Mouse (Mus musculus): ENCODE results near the gene Srrt. TPM values are rescaled to one million over a fixed set of nuclear protein-coding genes. Genes with fewer than 3 reads are reported as not detected.

The Srrt gene
- total and polyA plus RNA-seq, 3 experiments, result 291 to 454 TPM; not detected in 1

DNA sequence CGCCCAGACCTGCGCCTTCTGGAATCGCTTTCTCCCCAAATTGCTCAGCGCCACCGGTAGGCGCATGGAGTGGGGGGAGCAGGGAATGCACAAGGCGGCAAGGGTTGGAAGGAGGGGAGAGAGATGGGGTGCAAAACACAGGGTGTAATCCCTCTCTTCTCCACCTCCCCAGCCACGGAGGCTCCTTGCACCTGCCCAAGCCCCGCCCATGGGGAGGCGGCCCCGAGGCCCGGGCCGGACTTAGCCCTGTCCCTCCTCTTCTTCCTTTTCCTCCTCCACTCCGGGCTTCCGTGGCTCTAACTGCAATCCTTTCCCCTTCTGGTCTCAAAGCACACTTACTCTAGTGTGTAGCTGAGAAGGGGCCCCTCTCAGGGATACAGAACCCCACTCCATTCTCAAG lies 14.2 kb downstream of the Srrt start (continued):
- TF ChIP-seq MEF2A (IDR thresholded peaks at IDR 0.05; ENCODE audit: extremely low read depth, insufficient replicate concordance, low read depth, low read length, poor library complexity, severe bottlenecking) (no peak), ZNF384 (IDR thresholded peaks at IDR 0.05; ENCODE audit: low read depth, low read length) (no peak), TAL1 (IDR thresholded peaks at IDR 0.05; ENCODE audit: low read length) (no peak), CHD2 (IDR thresholded peaks at IDR 0.05; ENCODE audit: low read length) (no peak)

GRCm38 (mm10) chr5:137291381-137291926 lies 16.0 kb downstream of the Srrt start:
- H3K9ac ChIP-seq (ENCODE audit: control insufficient read depth, low read depth, low read length, poor library complexity, severe bottlenecking), result no peak overlapping the region
- no peak overlapping the region for H3K4me3 ChIP-seq (ENCODE audit: control insufficient read depth in 1 of 2, insufficient read depth in 1 of 2, low read depth in 2 of 2, low read length in 2 of 2)
- H3K79me2 ChIP-seq (ENCODE audit: control insufficient read depth, insufficient read depth, low read length, poor library complexity), result peaks cover 11% of the 10 kb centered on the region; the same call in 1 of the 2 replicates
- peaks cover 4 to 27% of the 10 kb centered on the region in 2 experiments for H3K4me1 ChIP-seq (ENCODE audit: control insufficient read depth in 1 of 2, insufficient read depth in 2 of 2, low read length in 2 of 2)
- DNase-seq (ENCODE audit: low read depth, low spot score), result no peak
- H3K27ac ChIP-seq (ENCODE audit: control insufficient read depth, low read depth, low read length), result no peak overlapping the region
- no peaks in the 10 kb centered on the region for H3K27me3 ChIP-seq (ENCODE audit: control insufficient read depth in 1 of 2, insufficient read depth in 2 of 2, low read length in 2 of 2)
- no peaks in the 10 kb centered on the region for H3K9me3 ChIP-seq (replicated peaks; ENCODE audit: insufficient read depth, low read length)
- H3K36me3 ChIP-seq (ENCODE audit: control insufficient read depth in 1 of 2, insufficient read depth in 2 of 2, low read length in 2 of 2), result peaks cover 8 to 24% of the 10 kb centered on the region in 2 experiments; a peak in 3 of 4 replicates
- TF ChIP-seq MAFK (IDR thresholded peaks at IDR 0.05; ENCODE audit: borderline replicate concordance, low read depth, low read length) (no peak), HCFC1 (IDR thresholded peaks at IDR 0.05; ENCODE audit: low read depth, low read length) (no peak), EP300 (IDR thresholded peaks at IDR 0.05; ENCODE audit: low read depth in 1 of 2, low read length in 2 of 2) (no peak), ZMIZ1 (IDR thresholded peaks at IDR 0.05; ENCODE audit: low read depth, low read length) (no peak), MAZ (IDR thresholded peaks at IDR 0.05; ENCODE audit: low read depth, low read length) (no peak), ZC3H11A (IDR thresholded peaks at IDR 0.05; ENCODE audit: low read depth, low read length) (no peak), GATA1 (IDR thresholded peaks at IDR 0.05; ENCODE audit: low read depth, low read length) (no peak), TBP (IDR thresholded peaks at IDR 0.05; ENCODE audit: low read depth, low read length) (no peak), BHLHE40 (IDR thresholded peaks at IDR 0.05; ENCODE audit: borderline replicate concordance, low read depth, low read length) (no peak), UBTF (IDR thresholded peaks at IDR 0.05; ENCODE audit: borderline replicate concordance, insufficient read depth, low read depth, low read length) (no peak), CHD1 (IDR thresholded peaks at IDR 0.05; ENCODE audit: low read depth, low read length) (no peak)

- TF ChIP-seq ZC3H11A (IDR thresholded peaks at IDR 0.05; ENCODE audit: low read depth, low read length), result peak; percentile 40; the same call in 1 of the 2 replicates
- TF ChIP-seq RAD21 (IDR thresholded peaks at IDR 0.05; ENCODE audit: low read depth, low read length), result peak; percentile 47
- TF ChIP-seq TBP (IDR thresholded peaks at IDR 0.05; ENCODE audit: low read depth, low read length), result 0 out of 2 replicates have a peak, but pooled peaks have one; percentile 10
- 0 out of 2 replicates have a peak, but pooled peaks have one; percentile 30 for TF ChIP-seq NRF1 (IDR thresholded peaks at IDR 0.05; ENCODE audit: insufficient read depth, low read depth, low read length, poor library complexity, severe bottlenecking)
- TF ChIP-seq ZMIZ1 (IDR thresholded peaks at IDR 0.05; ENCODE audit: low read depth, low read length), result no peak
- TF ChIP-seq CTCF (IDR thresholded peaks at IDR 0.05 in 2 of 3, conservative IDR thresholded peaks at IDR 0.05 in 1 of 3; ENCODE audit: control insufficient read depth in 1 of 3, insufficient read depth in 1 of 3, low read depth in 2 of 3, low read length in 3 of 3, poor library complexity in 1 of 3, severe bottlenecking in 1 of 3), result peak; percentile 34 to 75 (median 66); a peak in 5 of 6 replicates
- TF ChIP-seq POLR2AphosphoS2 (IDR thresholded peaks at IDR 0.05; ENCODE audit: low read length), result no peak
- peak; percentile 16; the same call in 1 of the 2 replicates for TF ChIP-seq NELFE (IDR thresholded peaks at IDR 0.05; ENCODE audit: low read depth, low read length)
- TF ChIP-seq TCF12 (IDR thresholded peaks at IDR 0.05; ENCODE audit: low read depth, low read length), result no peak
- peak; percentile 64; the same call in 1 of the 2 replicates for TF ChIP-seq MAZ (IDR thresholded peaks at IDR 0.05; ENCODE audit: low read depth, low read length)
- peak in 1 of 2 experiments; percentile 37; a peak in 1 of 4 replicates for TF ChIP-seq POLR2A (IDR thresholded peaks at IDR 0.05; ENCODE audit: control insufficient read depth in 1 of 2, insufficient read depth in 1 of 2, low read depth in 1 of 2, low read length in 2 of 2, poor library complexity in 1 of 2)
- peak; percentile 66 for TF ChIP-seq SMC3 (IDR thresholded peaks at IDR 0.05; ENCODE audit: low read depth, low read length)
- TF ChIP-seq POLR2AphosphoS5 (IDR thresholded peaks at IDR 0.05; ENCODE audit: borderline replicate concordance, low read depth, low read length), result peak; percentile 67; the same call in 1 of the 2 replicates
- no peak for TF ChIP-seq USF2 (IDR thresholded peaks at IDR 0.05; ENCODE audit: borderline replicate concordance in 1 of 2, insufficient read depth in 1 of 2, low read depth in 1 of 2, low read length in 2 of 2)
- H3K9me3 ChIP-seq (replicated peaks; ENCODE audit: insufficient read depth, low read length), result no peaks in the 10 kb centered on the region
- H3K79me2 ChIP-seq (ENCODE audit: control insufficient read depth, insufficient read depth, low read length, poor library complexity), result peaks cover 11% of the 10 kb centered on the region; the same call in 1 of the 2 replicates
- H3K36me3 ChIP-seq (ENCODE audit: control insufficient read depth in 1 of 2, insufficient read depth in 2 of 2, low read length in 2 of 2), result peaks cover 6 to 27% of the 10 kb centered on the region in 2 experiments; a peak in 3 of 4 replicates
- no peaks in the 10 kb centered on the region for H3K27me3 ChIP-seq (ENCODE audit: control insufficient read depth in 1 of 2, insufficient read depth in 2 of 2, low read length in 2 of 2)
- H3K4me3 ChIP-seq (ENCODE audit: control insufficient read depth in 1 of 2, insufficient read depth in 1 of 2, low read depth in 2 of 2, low read length in 2 of 2), result peak overlapping the region; percentile 36 to 54
- peak overlapping the region; percentile 69 for H3K9ac ChIP-seq (ENCODE audit: control insufficient read depth, low read depth, low read length, poor library complexity, severe bottlenecking)
- H3K4me1 ChIP-seq (ENCODE audit: control insufficient read depth in 1 of 2, insufficient read depth in 2 of 2, low read length in 2 of 2), result peaks cover 4 to 31% of the 10 kb centered on the region in 2 experiments
- DNase-seq (ENCODE audit: low read depth, low spot score), result peak; percentile 68
- H3K27ac ChIP-seq (ENCODE audit: control insufficient read depth, low read depth, low read length), result peak overlapping the region; percentile 92
Measured at GRCm38 (mm10) chr5:137290677-137291076, 16.8 kb downstream of the Srrt start.

All from MEL (cell line).